Mouse (Mus musculus) hindbrain, embryonic 13.5 days (tissue): Measurements from ENCODE around the gene Tfpi2. TPM values are rescaled to one million over a fixed set of nuclear protein-coding genes. Genes with fewer than 3 reads are reported as not detected.

Experiments used
- polyA plus RNA-seq: library from polyadenylated mRNA; unstranded; fragments of >200 nt; fragmentation: Nextera tagmentation; extraction: Ambion mirVana; gene quantifications from 2 replicates; pipeline ENCODE4 v1.2.1, GENCODE M21; 2015

Tfpi2 gene
- polyA plus RNA-seq, 1 experiment from 2014 or later, result 0.29 TPM

Other genes starting within 250 kb of the Tfpi2 start
- gene Calcr, start 224.2 kb downstream of the Tfpi2 start, polyA plus RNA-seq, result 4.8 and 5.4 TPM in 2 replicates
- not detected in 2 replicates for gene Gngt1, start 4.9 kb upstream of the Tfpi2 start, polyA plus RNA-seq
- 32.6 and 35.2 TPM in 2 replicates for gene Gng11, start 15.0 kb upstream of the Tfpi2 start, polyA plus RNA-seq
- gene Bet1, start 98.1 kb upstream of the Tfpi2 start, polyA plus RNA-seq, result 39.1 and 39.3 TPM in 2 replicates